Mouse (Mus musculus) midbrain, embryonic 16.5 days (tissue): Measurements from ENCODE around the gene Aqp7. TPM values are rescaled to one million over a fixed set of nuclear protein-coding genes. Genes with fewer than 3 reads are reported as not detected.

ENCODE experiments used
- ATAC-seq: fragments of 200-750 bp; cut with Nextera tagmentation; 2 replicates; pipeline ENCODE4 v1.8.0; 2017; ENCODE audit warnings: moderate TSS enrichment
- H3K27ac ChIP-seq: fragments of 300-500 bp; sonication (generic); 2 replicates; pipeline ENCODE4 v1.5.1; 2014; ENCODE audit warnings: mild to moderate bottlenecking, low read length, mixed read lengths
- H3K27me3 ChIP-seq: fragments of 300-500 bp; sonication (generic); 2 replicates; pipeline ENCODE4 v1.6.1; 2014; ENCODE audit warnings: low read depth, low read length, mixed read lengths; ENCODE audit not compliant: control insufficient read depth, insufficient read depth
- H3K36me3 ChIP-seq: fragments of 300-500 bp; sonication (generic); 2 replicates; pipeline ENCODE4 v1.6.1; 2014; ENCODE audit warnings: mild to moderate bottlenecking, low read length, moderate library complexity, mixed read lengths; ENCODE audit not compliant: control insufficient read depth, insufficient read depth
- H3K4me1 ChIP-seq: fragments of 300-500 bp; sonication (generic); 2 replicates; pipeline ENCODE4 v1.6.1; 2014; ENCODE audit warnings: mild to moderate bottlenecking, low read length, mixed read lengths; ENCODE audit not compliant: control insufficient read depth, insufficient read depth
- H3K4me2 ChIP-seq: fragments of 300-500 bp; sonication (generic); 2 replicates; pipeline ENCODE4 v1.6.1; 2014; ENCODE audit warnings: mild to moderate bottlenecking, low read length, mixed read lengths
- H3K4me3 ChIP-seq: fragments of 300-500 bp; sonication (generic); 2 replicates; pipeline ENCODE4 v1.5.1; 2014; ENCODE audit warnings: low read depth, mild to moderate bottlenecking, low read length, moderate library complexity, mixed read lengths
- H3K9ac ChIP-seq: fragments of 300-500 bp; sonication (generic); 2 replicates; pipeline ENCODE4 v1.6.1; 2014; ENCODE audit warnings: low read depth, low read length, mixed read lengths
- H3K9me3 ChIP-seq: fragments of 300-500 bp; sonication (generic); replicated peaks from 2 replicates; pipeline ENCODE4 v1.6.1; 2014; ENCODE audit warnings: mild to moderate bottlenecking, low read length, mixed read lengths; ENCODE audit not compliant: control insufficient read depth, poor library complexity, severe bottlenecking
- WGBS: fragments of 180-500 bp; shearing (Covaris S2); extraction: QIAGEN DNeasy Blood & Tissue Kit; methylation state at CpG from one replicate; pipeline ENCODE4 v1.1.7; 2014; 5-methylcytosine and 5-hydroxymethylcytosine counted together
- polyA plus RNA-seq: library from polyadenylated mRNA; unstranded; fragments of >200 nt; fragmentation: Nextera tagmentation; extraction: Ambion mirVana; gene quantifications from 2 replicates; pipeline ENCODE4 v1.2.1, GENCODE M21; 2015

The Aqp7 gene
- polyA plus RNA-seq, 1 experiment from 2014 or later: not detected

DNA sequence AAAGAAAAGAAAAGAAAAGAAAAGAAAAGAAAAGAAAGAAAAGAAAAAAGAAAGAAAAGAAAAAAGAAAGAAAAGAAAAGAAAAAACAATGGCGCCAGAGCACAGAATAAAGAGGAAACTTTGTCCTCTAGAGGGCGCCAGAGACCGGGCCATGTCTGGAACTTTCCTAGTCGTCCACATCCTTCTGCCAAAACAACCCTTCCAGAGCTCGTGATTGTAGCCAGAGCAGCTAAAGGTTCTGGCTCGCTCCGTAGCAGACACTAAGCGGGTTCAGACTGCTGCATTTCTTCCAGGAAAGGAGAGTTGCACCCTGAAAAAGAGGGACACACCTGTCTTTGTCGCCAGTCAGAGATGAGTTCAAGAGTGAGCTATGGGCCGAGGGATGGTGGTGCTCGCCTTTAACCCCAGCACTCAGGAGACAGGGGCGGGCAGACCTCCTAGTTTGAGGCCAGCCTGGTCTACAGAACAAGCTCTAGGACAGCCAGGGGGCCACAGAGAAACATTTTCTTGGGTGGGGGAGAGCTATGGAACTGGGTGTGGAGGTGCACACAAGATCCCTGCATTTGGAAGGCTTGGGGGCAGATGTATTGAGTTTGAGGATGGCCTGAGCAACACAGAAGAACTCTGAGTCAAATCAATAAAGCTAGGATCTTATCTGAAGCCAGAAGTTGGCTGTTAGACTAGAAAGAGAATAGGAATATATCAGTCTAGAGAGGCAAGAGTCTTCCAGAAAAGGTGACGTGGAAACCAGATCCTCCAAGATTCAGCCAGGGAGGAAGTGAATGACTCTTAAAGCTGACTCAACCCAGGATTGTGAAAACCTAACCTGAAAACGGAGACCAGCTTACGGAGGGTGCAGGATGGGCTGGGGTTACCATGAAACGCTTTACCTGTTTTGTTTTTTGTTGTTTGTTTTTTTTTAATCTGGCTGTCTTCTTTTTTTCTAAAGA, 3.1 kb upstream of the Aqp7 start:
- Histone ChIP-seq H3K4me1 (peaks cover 3% of the 10 kb centered on the region; the same call in 1 of the 2 replicates), H3K27me3 (no peaks in the 10 kb centered on the region), H3K36me3 (no peaks in the 10 kb centered on the region), H3K9ac (peak overlapping the region; percentile 47; the same call in 1 of the 2 replicates), H3K27ac (no peak overlapping the region), H3K9me3 (no peaks in the 10 kb centered on the region), H3K4me2 (peak overlapping the region; percentile 50), H3K4me3 (no peak overlapping the region; the same call in 1 of the 2 replicates)
- ATAC-seq: peak; percentile 80
- WGBS: 30% methylated on average over 16 of the region's 16 CpGs

- Histone ChIP-seq H3K4me1 (peaks cover 3% of the 10 kb centered on the region; the same call in 1 of the 2 replicates), H3K9ac (no peak overlapping the region), H3K36me3 (no peaks in the 10 kb centered on the region), H3K27me3 (no peaks in the 10 kb centered on the region), H3K27ac (no peak overlapping the region), H3K9me3 (no peaks in the 10 kb centered on the region), H3K4me2 (no peak overlapping the region), H3K4me3 (no peak overlapping the region)
- ATAC-seq: no peak
- 51% methylated on average over 2 of the region's 2 CpGs for WGBS
These were observed 987 bp upstream of the Aqp7 start for GRCm38 (mm10) chr4:41048926-41049325.

- Histone ChIP-seq H3K4me1 (peaks cover 3% of the 10 kb centered on the region; the same call in 1 of the 2 replicates), H3K9ac (no peak overlapping the region), H3K27me3 (no peaks in the 10 kb centered on the region), H3K4me3 (no peak overlapping the region), H3K9me3 (no peaks in the 10 kb centered on the region), H3K4me2 (no peak overlapping the region), H3K27ac (no peak overlapping the region), H3K36me3 (no peaks in the 10 kb centered on the region)
- WGBS: 83% methylated on average over 13 of the region's 13 CpGs
- ATAC-seq: no peak
These were observed 1.6 kb downstream of the Aqp7 start for GRCm38 (mm10) chr4:41046254-41046795.

DNA sequence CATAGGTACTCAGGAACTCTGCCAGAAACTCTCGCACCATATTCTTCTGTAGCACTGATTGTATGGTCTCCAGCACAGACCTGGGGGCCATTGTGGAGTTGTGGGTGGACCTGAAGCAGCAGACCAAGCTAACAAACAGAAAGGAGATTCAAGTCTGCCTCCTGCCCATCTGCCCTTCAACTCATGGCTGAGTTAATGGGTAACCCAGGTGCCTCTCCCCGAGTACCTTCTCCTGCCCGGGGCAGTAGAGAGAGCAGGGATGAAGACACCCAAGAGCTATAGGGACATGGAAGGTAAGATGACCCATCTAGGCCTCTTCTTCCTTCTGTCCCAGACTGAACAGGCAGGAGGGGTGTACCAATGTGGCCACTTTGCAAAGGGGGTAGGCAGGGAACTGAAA, 2.7 kb downstream of the Aqp7 start:
- no peaks in the 10 kb centered on the region for H3K27me3 ChIP-seq
- H3K27ac ChIP-seq: no peak overlapping the region
- 100% methylated on average over 3 of the region's 3 CpGs for WGBS
- H3K4me2 ChIP-seq: no peak overlapping the region
- no peaks in the 10 kb centered on the region for H3K36me3 ChIP-seq
- no peaks in the 10 kb centered on the region for H3K4me1 ChIP-seq
- no peak for ATAC-seq
- no peaks in the 10 kb centered on the region for H3K9me3 ChIP-seq
- H3K4me3 ChIP-seq: no peak overlapping the region
- no peak overlapping the region for H3K9ac ChIP-seq

DNA sequence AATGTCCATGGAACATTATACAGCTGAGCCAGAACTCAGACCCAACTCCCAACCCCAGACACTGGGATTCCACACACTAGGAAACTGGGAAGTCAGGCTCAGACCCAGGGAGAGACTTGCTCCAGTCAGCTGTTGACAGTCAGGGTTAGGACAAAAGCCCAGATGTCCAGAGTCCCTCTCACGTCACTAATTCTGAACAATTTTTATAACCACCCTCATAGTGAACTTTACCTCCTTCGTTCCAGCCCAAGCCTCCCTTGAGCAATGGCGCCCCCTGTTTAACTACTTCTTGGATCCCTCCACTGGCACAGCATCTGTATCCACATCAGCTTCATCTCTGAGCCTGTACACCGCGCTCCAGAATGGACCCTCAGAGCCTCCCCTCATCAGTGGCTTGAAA, 4.0 kb downstream of the Aqp7 start:
- ATAC-seq: no peak
- no peak overlapping the region for H3K27ac ChIP-seq

GRCm38 (mm10) chr4:41042880-41043279, 5.1 kb downstream of the Aqp7 start:
- Histone ChIP-seq H3K4me1 (no peaks in the 10 kb centered on the region), H3K36me3 (no peaks in the 10 kb centered on the region), H3K27me3 (no peaks in the 10 kb centered on the region), H3K27ac (no peak overlapping the region), H3K4me3 (no peak overlapping the region), H3K9ac (no peak overlapping the region), H3K4me2 (no peak overlapping the region), H3K9me3 (no peaks in the 10 kb centered on the region)
- 90% methylated on average over 12 of the region's 12 CpGs for WGBS
- no peak for ATAC-seq

More for the DNA sequence above, 4.0 kb downstream of the Aqp7 start:
- Histone ChIP-seq H3K9me3 (no peaks in the 10 kb centered on the region), H3K36me3 (no peaks in the 10 kb centered on the region), H3K27me3 (no peaks in the 10 kb centered on the region), H3K4me2 (no peak overlapping the region), H3K9ac (no peak overlapping the region), H3K4me3 (no peak overlapping the region), H3K4me1 (no peaks in the 10 kb centered on the region)
- 69% methylated on average over 5 of the region's 5 CpGs for WGBS

DNA sequence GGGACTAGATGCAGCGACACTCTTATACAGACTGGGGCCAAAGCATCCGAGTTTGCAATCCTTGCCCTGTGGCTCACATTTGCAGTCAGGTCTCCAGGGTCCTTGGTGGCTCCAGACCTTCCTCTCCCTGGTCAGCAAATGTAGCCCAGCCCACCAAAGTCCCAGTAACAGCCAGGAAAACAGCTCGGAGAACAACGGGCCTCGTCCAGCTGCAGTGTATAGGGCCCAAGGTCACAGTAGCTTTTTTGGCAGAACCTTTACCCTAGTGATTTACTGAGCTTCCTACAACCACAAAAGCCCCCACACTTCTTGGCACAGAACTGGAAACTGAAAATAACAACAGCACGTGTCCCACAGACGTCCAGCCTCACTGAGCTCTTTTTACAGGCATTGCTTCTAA, 7.0 kb downstream of the Aqp7 start:
- Histone ChIP-seq H3K27ac (no peak overlapping the region), H3K27me3 (no peaks in the 10 kb centered on the region), H3K36me3 (no peaks in the 10 kb centered on the region), H3K4me3 (no peak overlapping the region), H3K4me1 (no peaks in the 10 kb centered on the region), H3K9me3 (no peaks in the 10 kb centered on the region), H3K4me2 (no peak overlapping the region), H3K9ac (no peak overlapping the region)
- no peak for ATAC-seq
- 83% methylated on average over 7 of the region's 7 CpGs for WGBS

DNA sequence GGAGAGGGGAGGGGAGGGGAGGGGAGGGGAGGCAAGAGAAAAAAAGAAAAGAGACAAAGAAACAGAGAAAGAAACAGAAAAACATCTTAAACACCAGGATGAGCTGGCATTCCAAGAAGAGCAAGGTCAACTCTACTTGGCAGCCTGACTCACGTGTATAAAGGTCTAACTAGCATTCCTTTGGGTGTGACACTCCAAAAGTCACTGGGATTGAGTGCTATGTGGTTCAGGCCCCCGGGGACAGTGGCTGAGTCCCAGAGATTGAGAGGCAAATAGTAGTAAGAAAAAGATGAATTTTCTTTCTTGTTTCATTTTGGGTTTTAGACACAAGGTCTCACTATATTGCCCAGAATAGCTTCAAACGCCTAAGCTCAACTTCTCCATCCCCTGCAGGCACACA, 10.0 kb downstream of the Aqp7 start:
- Histone ChIP-seq H3K9me3 (no peaks in the 10 kb centered on the region), H3K27ac (no peak overlapping the region), H3K4me2 (no peak overlapping the region), H3K4me3 (no peak overlapping the region), H3K9ac (no peak overlapping the region), H3K27me3 (no peaks in the 10 kb centered on the region), H3K36me3 (no peaks in the 10 kb centered on the region), H3K4me1 (no peaks in the 10 kb centered on the region)
- 79% methylated on average over 3 of the region's 3 CpGs for WGBS
- no peak for ATAC-seq

DNA sequence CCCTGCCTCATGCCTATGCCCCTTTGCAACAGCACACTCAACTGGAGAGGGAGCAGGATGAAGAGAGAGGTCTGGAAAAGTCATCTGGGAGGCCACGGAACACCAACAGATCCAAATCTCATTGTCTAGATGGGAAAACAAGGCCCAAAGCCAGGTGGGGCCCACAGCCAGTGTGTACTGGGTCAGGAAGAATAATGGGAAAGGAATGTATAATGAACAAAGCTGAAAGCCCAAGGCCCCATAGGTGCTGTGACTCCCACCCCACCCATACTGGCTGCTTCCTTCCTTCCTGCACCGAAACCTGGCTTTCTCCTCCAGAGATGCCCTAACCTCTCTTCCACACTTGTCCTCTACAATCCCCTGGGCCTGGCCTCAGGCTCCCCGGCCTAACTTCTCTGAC, 16.7 kb downstream of the Aqp7 start:
- H3K36me3 ChIP-seq: no peaks in the 10 kb centered on the region; the same call in 1 of the 2 replicates
- H3K4me1 ChIP-seq: no peaks in the 10 kb centered on the region
- H3K9ac ChIP-seq: no peak overlapping the region
- no peak overlapping the region for H3K4me3 ChIP-seq
- no peaks in the 10 kb centered on the region for H3K27me3 ChIP-seq
- no peak overlapping the region for H3K27ac ChIP-seq
- ATAC-seq: no peak
- H3K4me2 ChIP-seq: no peak overlapping the region
- WGBS: 70% methylated on average over 3 of the region's 3 CpGs
- no peaks in the 10 kb centered on the region for H3K9me3 ChIP-seq
